Mouse (Mus musculus) lung, embryonic 14.5 days (tissue): ENCODE data around the gene Coq8a. TPM values are rescaled to one million over a fixed set of nuclear protein-coding genes. Genes with fewer than 3 reads are reported as not detected.

ENCODE experiments used
- ATAC-seq: fragments of 200-750 bp; cut with Nextera tagmentation; 2 replicates; pipeline ENCODE4 v1.8.0; 2017; ENCODE audit warnings: mild to moderate bottlenecking, moderate TSS enrichment, moderate library complexity; ENCODE audit not compliant: insufficient read depth
- DNase-seq: peaks from one replicate; pipeline ENCODE4 v3.0.0-alpha.2; 2015
- H3K27ac ChIP-seq: fragments of 300-500 bp; sonication (generic); 2 replicates; pipeline ENCODE4 v1.5.1; 2014; ENCODE audit warnings: low read depth, mild to moderate bottlenecking, moderate library complexity
- H3K27me3 ChIP-seq: fragments of 300-500 bp; sonication (generic); 2 replicates; pipeline ENCODE4 v1.6.1; 2014; ENCODE audit warnings: low read length, control low read depth; ENCODE audit not compliant: insufficient read depth
- H3K36me3 ChIP-seq: fragments of 300-500 bp; sonication (generic); 2 replicates; pipeline ENCODE4 v1.6.1; 2014; ENCODE audit warnings: control low read depth; ENCODE audit not compliant: insufficient read depth
- H3K4me1 ChIP-seq: fragments of 300-500 bp; sonication (generic); 2 replicates; pipeline ENCODE4 v1.6.1; 2014; ENCODE audit warnings: antibody characterized with exemption, control low read depth; ENCODE audit not compliant: insufficient read depth
- H3K4me2 ChIP-seq: fragments of 300-500 bp; sonication (generic); 2 replicates; pipeline ENCODE4 v1.6.1; 2014; ENCODE audit warnings: mild to moderate bottlenecking
- H3K4me3 ChIP-seq: fragments of 300-500 bp; sonication (generic); 2 replicates; pipeline ENCODE4 v1.5.1; 2014; ENCODE audit warnings: low read depth, low read length
- H3K9ac ChIP-seq: fragments of 300-500 bp; sonication (generic); 2 replicates; pipeline ENCODE4 v1.6.1; 2014
- H3K9me3 ChIP-seq: fragments of 300-500 bp; sonication (generic); 2 replicates; pipeline ENCODE4 v1.6.1; 2016; ENCODE audit warnings: low read depth, low read length, control low read depth
- CTCF ChIP-seq: IDR thresholded peaks from 2 replicates; pipeline ENCODE4 v1.5.1; 2016; ENCODE audit warnings: antibody characterized with exemption, low read depth
- WGBS: fragments of 180-500 bp; shearing (Covaris S2); extraction: QIAGEN DNeasy Blood & Tissue Kit; methylation state at CpG from one replicate; pipeline ENCODE4 v1.1.7; 2014; 5-methylcytosine and 5-hydroxymethylcytosine counted together
- polyA plus RNA-seq: library from polyadenylated mRNA; unstranded; fragments of >200 nt; fragmentation: Nextera tagmentation; extraction: Ambion mirVana; gene quantifications from 2 replicates; pipeline ENCODE4 v1.2.1, GENCODE M21; 2014

The Coq8a gene
- polyA plus RNA-seq, 1 experiment from 2014 or later, result 5.2 TPM

DNA sequence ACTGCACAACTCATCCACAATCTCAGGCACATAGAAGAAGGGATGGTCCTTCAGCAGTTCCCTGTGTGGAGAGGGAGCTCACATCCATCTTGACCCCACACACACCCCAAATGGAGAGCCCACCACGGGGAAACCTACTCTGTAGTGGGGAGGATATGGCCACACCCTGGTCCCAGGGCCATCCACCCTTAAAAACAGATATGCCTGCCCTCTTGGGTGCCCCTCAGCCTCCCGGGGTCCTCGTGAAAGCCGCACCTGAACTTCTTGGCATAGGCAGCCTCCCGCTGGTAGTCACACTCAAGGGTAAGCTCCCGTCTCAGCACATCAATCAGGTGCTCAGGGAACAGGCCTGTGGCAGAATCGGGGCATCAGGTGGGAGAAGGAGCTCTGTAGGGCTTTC is 30.2 kb downstream of the Coq8a start:
- Histone ChIP-seq H3K4me2 (no peak overlapping the region), H3K4me1 (no peaks in the 10 kb centered on the region)

DNA sequence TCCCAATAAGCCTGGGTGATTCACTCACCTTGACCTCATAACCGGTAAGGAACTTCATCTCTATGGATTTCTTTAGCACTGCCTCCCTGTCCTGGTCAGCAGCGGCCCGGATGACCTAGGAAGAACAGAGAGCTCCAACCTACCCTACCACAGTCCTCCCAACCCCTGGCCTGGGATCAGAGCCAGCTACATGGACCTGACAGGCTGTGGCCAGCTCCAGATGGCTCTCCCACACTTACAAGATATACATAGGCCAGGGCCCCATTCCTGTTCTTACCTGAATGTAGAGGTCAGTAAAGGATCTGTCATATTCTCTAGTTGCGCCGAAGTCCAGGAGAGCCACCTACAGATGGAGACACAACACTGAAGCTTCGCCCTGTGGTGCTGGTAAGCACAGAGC is 31.1 kb downstream of the Coq8a start:
- Histone ChIP-seq H3K9ac (no peak overlapping the region), H3K4me1 (no peaks in the 10 kb centered on the region), H3K9me3 (no peaks in the 10 kb centered on the region), H3K4me3 (no peak overlapping the region), H3K27ac (no peak overlapping the region), H3K27me3 (no peaks in the 10 kb centered on the region), H3K36me3 (peaks cover 7% of the 10 kb centered on the region; the same call in 1 of the 2 replicates), H3K4me2 (no peak overlapping the region)
- DNase-seq (no peak), ATAC-seq (no peak)
- TF ChIP-seq CTCF, result no peak
- WGBS, result 88% methylated on average over 6 of the region's 6 CpGs

More for the DNA sequence above, 30.2 kb downstream of the Coq8a start:
- Histone ChIP-seq H3K9ac (no peak overlapping the region), H3K4me3 (no peak overlapping the region), H3K9me3 (no peaks in the 10 kb centered on the region), H3K36me3 (peaks cover 3% of the 10 kb centered on the region; the same call in 1 of the 2 replicates), H3K27ac (no peak overlapping the region), H3K27me3 (no peaks in the 10 kb centered on the region)
- no peak for TF ChIP-seq CTCF
- WGBS, result 86% methylated on average over 7 of the region's 7 CpGs
- DNase-seq, result no peak
- ATAC-seq, result no peak

DNA sequence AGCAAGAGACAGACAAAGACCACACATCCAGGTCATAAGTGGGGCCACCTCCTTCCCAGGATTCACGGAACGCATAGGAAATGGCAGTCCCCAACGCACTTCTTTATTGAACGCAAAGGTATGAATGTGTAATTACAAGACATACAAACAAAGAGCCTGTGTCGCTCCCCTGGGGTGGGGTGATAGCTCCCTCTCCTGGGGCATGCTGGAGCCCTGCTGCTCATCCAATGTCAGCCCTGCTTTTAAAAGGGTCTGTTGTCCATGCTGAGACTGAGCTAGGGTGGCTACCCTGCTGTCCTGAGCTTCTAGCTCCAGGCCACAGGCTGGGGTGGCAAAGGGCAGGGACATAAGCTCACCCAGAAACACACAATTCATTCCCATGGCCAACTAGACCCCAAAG is 32.9 kb downstream of the Coq8a start:
- no peak for ATAC-seq
- H3K27ac ChIP-seq, result no peak overlapping the region
- H3K27me3 ChIP-seq, result no peaks in the 10 kb centered on the region
- H3K4me3 ChIP-seq, result no peak overlapping the region
- H3K9me3 ChIP-seq, result no peaks in the 10 kb centered on the region
- H3K4me2 ChIP-seq, result no peak overlapping the region
- H3K4me1 ChIP-seq, result no peaks in the 10 kb centered on the region
- no peak overlapping the region for H3K9ac ChIP-seq
- DNase-seq, result no peak
- no peak for TF ChIP-seq CTCF
- WGBS, result 89% methylated on average over 5 of the region's 5 CpGs
- H3K36me3 ChIP-seq, result peaks cover 20% of the 10 kb centered on the region; the same call in 1 of the 2 replicates

DNA sequence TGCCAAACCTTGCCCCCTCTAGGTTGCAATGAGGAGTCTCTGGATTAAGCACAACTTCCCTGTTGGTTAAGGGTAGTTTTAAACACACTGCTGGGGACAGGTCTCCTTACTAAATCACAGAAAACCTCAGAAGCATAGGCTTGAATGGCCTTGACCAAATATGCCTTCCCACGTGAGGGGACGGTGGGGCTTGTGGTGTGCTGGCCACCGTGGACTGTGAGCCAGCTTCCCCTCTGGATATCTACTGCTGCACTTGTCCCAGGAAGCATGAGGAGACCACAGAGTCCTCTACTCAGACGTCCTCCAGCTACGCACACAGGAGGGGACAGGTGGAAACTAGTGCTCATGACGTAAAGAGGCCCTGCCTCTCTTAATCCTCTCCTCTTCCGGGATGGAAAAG is 36.4 kb downstream of the Coq8a start:
- Histone ChIP-seq H3K27me3 (no peaks in the 10 kb centered on the region), H3K4me2 (no peak overlapping the region), H3K4me1 (no peaks in the 10 kb centered on the region), H3K9ac (no peak overlapping the region), H3K36me3 (peaks cover 28% of the 10 kb centered on the region; the same call in 1 of the 2 replicates), H3K4me3 (no peak overlapping the region), H3K27ac (no peak overlapping the region), H3K9me3 (no peaks in the 10 kb centered on the region)
- ATAC-seq (no peak), DNase-seq (no peak)
- TF ChIP-seq CTCF, result no peak
- 83% methylated on average over 7 of the region's 7 CpGs for WGBS

DNA sequence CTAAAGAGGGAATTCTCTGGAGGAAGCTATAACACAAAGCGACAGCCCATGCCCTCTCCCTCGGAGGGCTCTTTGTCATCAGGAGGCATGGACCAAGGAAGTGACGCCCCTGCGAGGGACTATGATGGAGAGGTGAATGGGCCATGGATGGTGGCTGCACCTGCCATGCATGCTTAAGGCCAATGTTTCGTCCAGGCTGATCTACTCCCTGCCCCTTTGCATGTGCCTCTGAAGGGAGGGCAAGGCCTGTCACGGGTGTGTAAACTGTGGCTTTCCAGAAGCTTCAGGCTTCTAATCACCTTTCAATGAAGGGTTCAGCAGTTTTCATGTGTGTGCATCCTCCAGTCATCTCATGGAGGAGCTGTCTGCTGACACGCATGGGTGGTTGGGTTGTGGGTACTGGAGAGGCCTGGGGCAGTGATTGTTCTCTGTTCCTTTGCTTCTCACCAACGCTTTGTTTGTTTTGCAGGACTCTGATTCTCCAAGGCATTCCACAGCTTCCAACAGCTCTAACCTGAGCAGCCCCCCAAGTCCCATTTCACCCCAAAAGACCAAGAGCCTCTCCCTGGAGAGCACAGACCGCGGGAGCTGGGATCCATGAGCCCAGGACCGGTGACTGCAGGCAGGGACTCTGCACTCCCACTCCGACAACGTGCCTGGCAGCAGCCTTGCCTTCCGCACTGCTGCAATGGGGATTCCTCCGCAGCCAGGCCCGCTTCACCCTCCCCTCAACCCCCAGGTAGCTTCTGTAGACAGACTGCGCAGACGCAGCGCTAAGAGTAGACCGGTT is 37.6 kb downstream of the Coq8a start:
- DNase-seq, result no peak
- H3K4me1 ChIP-seq, result no peaks in the 10 kb centered on the region
- TF ChIP-seq CTCF, result no peak
- no peak overlapping the region for H3K9ac ChIP-seq
- H3K27ac ChIP-seq, result no peak overlapping the region
- no peak for ATAC-seq
- H3K9me3 ChIP-seq, result no peaks in the 10 kb centered on the region
- 87% methylated on average over 20 of the region's 20 CpGs for WGBS
- H3K4me2 ChIP-seq, result no peak overlapping the region
- no peak overlapping the region for H3K4me3 ChIP-seq
- peaks cover 28% of the 10 kb centered on the region; the same call in 1 of the 2 replicates for H3K36me3 ChIP-seq
- H3K27me3 ChIP-seq, result no peaks in the 10 kb centered on the region

DNA sequence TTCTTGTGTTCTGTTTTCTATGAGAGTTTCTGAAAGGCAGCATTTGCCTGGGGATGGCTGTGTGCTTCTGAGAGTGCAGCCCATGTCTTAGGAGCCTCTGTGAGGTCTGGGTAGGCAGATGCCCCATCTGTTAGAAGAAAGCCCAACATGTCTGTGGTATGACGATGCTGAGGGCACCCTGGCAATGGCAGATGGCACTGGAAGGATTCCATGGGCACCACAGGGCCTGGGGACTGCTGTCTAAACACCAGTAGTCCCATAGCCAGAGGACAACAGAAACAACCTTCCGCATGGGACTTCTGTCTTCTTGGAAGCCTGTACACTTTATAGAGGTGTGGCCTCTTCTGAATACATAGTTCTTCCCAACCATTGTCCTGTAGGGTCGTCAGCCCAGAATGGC is 38.2 kb downstream of the Coq8a start:
- Histone ChIP-seq H3K27ac (no peak overlapping the region), H3K4me1 (no peaks in the 10 kb centered on the region), H3K9ac (no peak overlapping the region), H3K4me3 (no peak overlapping the region), H3K4me2 (no peak overlapping the region), H3K27me3 (no peaks in the 10 kb centered on the region), H3K9me3 (no peaks in the 10 kb centered on the region), H3K36me3 (peaks cover 25% of the 10 kb centered on the region; the same call in 1 of the 2 replicates)
- 88% methylated on average over 3 of the region's 3 CpGs for WGBS
- ATAC-seq (no peak), DNase-seq (no peak)
- TF ChIP-seq CTCF, result no peak

DNA sequence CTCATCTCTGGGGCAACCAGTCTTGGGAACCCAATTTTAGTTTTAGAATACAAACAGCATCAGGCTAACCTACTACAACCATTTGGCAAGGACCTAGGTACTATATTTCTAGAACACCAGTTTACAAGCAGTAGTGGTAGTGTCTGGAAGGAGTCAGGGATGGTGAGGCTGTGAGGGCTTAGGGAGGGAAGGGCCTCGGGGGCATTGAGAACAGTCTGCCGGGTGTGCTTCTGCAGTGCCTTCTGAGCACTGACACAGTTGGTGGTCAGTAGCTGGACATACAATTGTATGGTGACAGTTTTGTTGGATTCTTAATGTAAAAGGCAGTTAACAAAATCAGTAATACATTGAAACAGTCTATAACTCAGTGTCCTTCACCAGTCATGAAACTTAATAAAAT is 38.9 kb downstream of the Coq8a start:
- H3K36me3 ChIP-seq, result peaks cover 25% of the 10 kb centered on the region; the same call in 1 of the 2 replicates
- no peak overlapping the region for H3K9ac ChIP-seq
- WGBS, result 79% methylated on average over 2 of the region's 2 CpGs
- DNase-seq, result no peak
- no peak overlapping the region for H3K4me2 ChIP-seq
- H3K4me3 ChIP-seq, result no peak overlapping the region
- ATAC-seq, result no peak
- no peaks in the 10 kb centered on the region for H3K27me3 ChIP-seq
- TF ChIP-seq CTCF, result no peak
- H3K9me3 ChIP-seq, result no peaks in the 10 kb centered on the region
- H3K4me1 ChIP-seq, result no peaks in the 10 kb centered on the region
- H3K27ac ChIP-seq, result no peak overlapping the region
